8 mouse cellular contexts compared by ENCODE assay signal in the genomic region with DNA sequence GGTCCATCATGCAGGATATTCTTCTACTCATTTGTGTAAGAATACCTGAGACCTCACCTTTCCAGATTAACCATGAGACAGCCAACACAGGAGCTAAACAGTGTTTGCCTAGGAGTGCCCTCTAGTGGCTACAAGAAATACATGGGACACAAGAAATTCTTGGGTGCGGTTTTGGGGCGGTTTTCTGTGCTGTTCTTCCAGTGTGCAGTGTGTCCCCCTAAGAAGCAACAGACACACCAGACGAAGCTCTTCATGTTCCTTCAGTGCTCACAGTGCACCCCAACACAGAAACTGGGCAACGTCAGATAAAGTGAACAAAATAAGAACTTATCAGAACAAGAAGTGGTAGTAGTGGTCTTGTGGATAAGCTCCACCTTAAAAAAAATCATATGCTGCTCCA. TPM values are rescaled to one million over a fixed set of nuclear protein-coding genes. Genes with fewer than 3 reads are reported as not detected.
DNase-seq lines count a peak whose midpoint lies in the region; ATAC-seq and TF ChIP-seq lines count a peak whose summit lies in the region.

No protein-coding gene starts in this region.

- no peaks in the 10 kb centered on the region for H3K36me3 ChIP-seq in midbrain, postnatal 0 days (ENCODE audit: insufficient read depth, low read length)

- no peak overlapping the region for H3K4me2 ChIP-seq in midbrain, postnatal 0 days (ENCODE audit: low read depth, low read length, poor library complexity, severe bottlenecking)

- intact Hi-C loops in left cerebral cortex, adult 2 months (cut with DNase I): loop anchor here (1.0 to 10.0 kb wide), 2 partner anchors 47 to 145 kb away; partner anchors contain the start of gene Lefty2
- intact Hi-C loops in left cerebral cortex, postnatal 4 days (cut with DNase I): loop anchor here (5.0 kb wide), 1 partner anchor 47 kb away; no protein-coding TSS in a partner anchor

- H3K4me3 ChIP-seq in left cerebral cortex, adult 2 months: no peak overlapping the region
- H3K4me3 ChIP-seq in midbrain, postnatal 0 days (ENCODE audit: low read depth, low read length): no peak overlapping the region

- DNase-seq in left cerebral cortex, adult 2 months (ENCODE audit: extremely low spot score in 1 of 2, low spot score in 2 of 2): no peak
- DNase-seq in left cerebral cortex, adult 9 months (ENCODE audit: low spot score in 2 of 2): no peak
- DNase-seq in MEL-GATA-1-ER (ENCODE audit: extremely low read depth, low read depth): peak; percentile 25
- peak; percentile 62 to 67 for DNase-seq in cerebellum, postnatal 14 days
- DNase-seq in induced T-regulatory cell, adult 2 months (ENCODE audit: low read depth): peak; percentile 80
- peak; percentile 48 for DNase-seq in midbrain, postnatal 0 days (ENCODE audit: low spot score)
- DNase-seq in left cerebral cortex, postnatal 4 days: no peak
- no peak for DNase-seq in testis, postnatal 14 days (ENCODE audit: low spot score)

- TF ChIP-seq CTCF in left cerebral cortex, adult 2 months (IDR thresholded peaks at IDR 0.05): peak; percentile 75
- peak; percentile 84 for TF ChIP-seq CTCF in midbrain, postnatal 0 days (IDR thresholded peaks at IDR 0.05)

- H3K27ac ChIP-seq in left cerebral cortex, adult 2 months: no peak overlapping the region
- no peak overlapping the region for H3K27ac ChIP-seq in midbrain, postnatal 0 days (ENCODE audit: low read depth, low read length)

- H3K27me3 ChIP-seq in midbrain, postnatal 0 days (ENCODE audit: insufficient read depth, low read length): peaks cover 3% of the 10 kb centered on the region; the same call in 1 of the 2 replicates

- 13% methylated on average over 4 of the region's 4 CpGs for WGBS in midbrain, postnatal 0 days

- ATAC-seq in midbrain, postnatal 0 days (ENCODE audit: low FRiP score): no peak

- H3K4me1 ChIP-seq in midbrain, postnatal 0 days (ENCODE audit: insufficient read depth, low read length): no peaks in the 10 kb centered on the region

- no peak overlapping the region for H3K9ac ChIP-seq in midbrain, postnatal 0 days (replicated peaks; ENCODE audit: low read length, poor library complexity, severe bottlenecking)

- H3K9me3 ChIP-seq in midbrain, postnatal 0 days (ENCODE audit: low read length): no peaks in the 10 kb centered on the region

RNA-seq across cellular contexts. Expression of gene 9130409I23Rik, which starts 11.4 kb away (rescaled TPM):
- not detected for total RNA-seq in left cerebral cortex, adult 2 months (2021)
- not detected in 2 replicates for total RNA-seq in midbrain, postnatal 0 days (2014; rRNA removed)
- polyA plus RNA-seq in midbrain, postnatal 0 days (2015; fragmentation: Nextera tagmentation; extraction: Ambion mirVana): not detected in 2 replicates
- total RNA-seq in left cerebral cortex, postnatal 4 days (2021): not detected

RNA-seq across cellular contexts. Expression of gene Ephx1, which starts 18.9 kb away (rescaled TPM):
- total RNA-seq in left cerebral cortex, adult 2 months (2021): 10 to 100 TPM; 29.5 to 32.1 TPM
- total RNA-seq in midbrain, postnatal 0 days (2014; rRNA removed): 11.8 and 13.8 TPM in 2 replicates
- 9.7 and 10.6 TPM in 2 replicates for polyA plus RNA-seq in midbrain, postnatal 0 days (2015; fragmentation: Nextera tagmentation; extraction: Ambion mirVana)
- total RNA-seq in left cerebral cortex, postnatal 4 days (2021): 1 to 10 TPM; 9.0 to 9.9 TPM

Comparison
In these comparisons a context has a peak if more than half of its experiments do, and no peak if none do; other contexts are left out.
1. DNase-seq: peak in MEL-GATA-1-ER (single experiment), cerebellum, postnatal 14 days (2 of 2), induced T-regulatory cell, adult 2 months (single experiment) and midbrain, postnatal 0 days (single experiment); none in left cerebral cortex, adult 2 months (0 of 2), left cerebral cortex, adult 9 months (0 of 2), left cerebral cortex, postnatal 4 days (single experiment) and testis, postnatal 14 days (single experiment).